Mouse (Mus musculus) inflammation-experienced regulatory T-cells, adult 6 months (primary cell): ENCODE results near the gene Timmdc1. TPM values are rescaled to one million over a fixed set of nuclear protein-coding genes. Genes with fewer than 3 reads are reported as not detected.

Source experiments
- ATAC-seq: one replicate; pipeline ENCODE4 v1.8.0; 2017
- polyA plus RNA-seq, 3 experiments: library from polyadenylated mRNA; unstranded; fragments of 100-300 nt; shearing (Covaris generic); gene quantifications; one replicate each; pipeline ENCODE4 v1.2.1; 2017

Timmdc1 gene
- polyA plus RNA-seq, 3 experiments from 2014 or later, result 10.1 to 18.5 (median 14.4) TPM

GRCm38 (mm10) chr16:38462161-38462560, 60.3 kb downstream of the Timmdc1 start:
- ATAC-seq, result no peak

DNA sequence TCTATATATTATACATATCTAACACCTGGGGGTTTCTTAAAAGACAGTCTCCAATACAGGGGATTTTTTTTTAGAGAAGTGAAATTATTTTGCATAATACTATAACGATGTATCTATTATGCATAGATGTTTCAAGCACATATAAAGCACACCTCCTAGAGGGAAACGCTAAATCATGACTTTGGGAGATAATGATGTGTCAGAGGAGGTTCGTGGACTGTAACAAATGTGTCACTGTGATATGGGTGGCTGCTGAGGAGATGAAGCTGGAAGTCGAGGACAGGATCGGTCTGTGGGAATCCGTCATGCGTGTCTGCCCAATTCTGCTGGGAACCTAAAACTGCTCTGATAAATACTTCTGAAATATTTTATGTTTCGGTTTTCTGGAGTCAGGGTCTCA, 60.7 kb downstream of the Timmdc1 start:
- no peak for ATAC-seq

- ATAC-seq, result no peak
These were observed 62.5 kb downstream of the Timmdc1 start for GRCm38 (mm10) chr16:38459990-38460389.

- ATAC-seq, result peak; percentile 60
These were observed 63.7 kb downstream of the Timmdc1 start for GRCm38 (mm10) chr16:38458600-38459280.

- no peak for ATAC-seq
These were observed 65.5 kb downstream of the Timmdc1 start for GRCm38 (mm10) chr16:38456812-38457567.

GRCm38 (mm10) chr16:38455511-38456418, 66.7 kb downstream of the Timmdc1 start, which contains the start of gene Cd80:
TSS of gene Cd80 (plus strand) at chr16:38455561.
- no peak for ATAC-seq

DNA sequence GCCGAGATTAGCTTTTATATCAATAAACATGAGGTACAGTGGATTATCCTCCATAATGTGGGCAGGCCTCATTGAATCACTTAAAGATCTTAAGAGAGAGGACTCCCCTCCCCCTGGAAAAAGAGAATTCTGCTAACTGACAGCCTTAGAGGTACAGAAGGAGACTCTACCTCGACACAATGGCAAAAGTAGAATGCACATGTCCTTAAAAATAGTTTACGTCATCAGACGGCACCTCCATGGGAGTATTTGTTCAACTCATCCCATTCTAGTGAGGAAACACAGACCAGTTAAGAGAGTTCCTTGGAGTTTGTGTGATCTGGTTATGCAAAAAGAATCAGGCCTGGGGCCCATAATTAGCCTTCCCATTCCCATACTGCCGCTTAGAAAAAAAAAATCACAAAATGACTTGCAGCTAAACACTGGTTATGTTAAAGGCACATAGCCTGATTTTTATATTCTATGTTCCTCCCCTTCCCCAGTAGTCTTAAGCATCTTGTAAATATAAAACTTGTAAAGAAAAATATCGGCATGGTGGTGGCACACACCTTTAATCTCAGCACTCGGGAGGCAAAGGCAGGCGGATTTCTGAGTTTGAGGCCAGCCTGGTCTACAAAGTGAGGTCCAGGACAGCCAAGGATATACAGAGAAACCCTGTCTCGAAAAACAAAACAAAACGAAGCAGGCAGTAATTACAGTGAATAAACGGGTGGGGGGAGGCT, 67.8 kb downstream of the Timmdc1 start:
- no peak for ATAC-seq

DNA sequence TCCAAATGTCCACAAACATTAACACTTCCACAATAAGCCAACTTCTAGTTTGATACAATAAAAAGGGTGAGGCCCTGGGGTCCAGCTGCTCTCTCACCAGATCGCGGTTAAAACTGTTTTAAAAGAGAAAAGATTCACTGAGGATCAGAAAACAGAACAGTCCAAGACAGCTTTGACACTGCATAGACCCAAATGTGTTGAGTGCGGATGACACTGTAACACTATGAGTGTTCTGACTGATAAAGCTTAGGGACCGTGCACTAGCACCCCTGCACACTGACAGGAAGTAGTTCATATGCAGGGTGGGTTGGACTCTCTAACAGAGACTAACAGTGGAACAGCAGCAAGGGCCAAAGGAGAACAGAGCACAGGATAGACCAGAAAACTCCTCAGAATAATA, 68.5 kb downstream of the Timmdc1 start:
- ATAC-seq, result no peak

- ATAC-seq, result no peak
These were observed 69.3 kb downstream of the Timmdc1 start for GRCm38 (mm10) chr16:38453203-38453553.

- peak; percentile 92 for ATAC-seq
These were observed 69.8 kb downstream of the Timmdc1 start, which contains the start of gene Adprh for GRCm38 (mm10) chr16:38452442-38453202. TSS of gene Adprh (minus strand) at chr16:38452703.

DNA sequence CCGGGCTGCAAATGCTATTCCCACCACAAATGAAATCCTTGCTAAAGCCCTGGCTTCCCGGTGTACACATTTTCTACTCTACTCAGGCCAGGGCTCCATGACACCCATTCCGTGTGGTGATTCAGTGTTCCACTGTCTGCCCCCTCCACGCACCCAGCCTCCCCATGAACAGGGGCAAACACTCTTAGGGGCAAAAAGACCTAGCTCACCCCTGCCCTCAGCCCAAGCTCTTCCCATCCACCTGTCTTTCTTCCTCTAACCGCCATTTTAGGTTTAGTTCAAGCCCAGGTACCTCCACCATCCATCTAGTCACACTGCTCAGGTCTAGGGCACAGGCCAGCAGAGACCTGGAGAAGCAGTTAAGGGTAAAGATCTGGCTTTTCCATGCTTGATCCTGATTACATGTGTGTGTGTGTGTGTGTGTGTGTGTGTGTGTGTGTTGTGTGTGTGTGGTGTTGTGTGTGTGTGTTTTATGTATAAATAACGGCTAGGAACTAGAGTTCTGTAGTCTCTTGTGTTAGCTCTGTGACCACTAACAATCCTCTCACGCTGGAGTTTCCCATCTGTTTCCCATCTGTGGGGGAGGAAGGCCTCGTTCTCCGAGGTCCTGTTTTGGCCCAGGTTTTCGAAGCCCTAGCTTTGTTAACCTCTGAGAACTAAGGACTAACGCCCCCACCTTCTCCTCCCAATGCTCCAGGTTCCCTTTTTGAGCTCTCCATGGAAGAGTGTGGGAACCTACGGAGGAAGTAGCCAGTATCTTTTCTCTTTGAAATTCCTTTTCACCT, 70.8 kb downstream of the Timmdc1 start:
- ATAC-seq, result no peak

GRCm38 (mm10) chr16:38450707-38451106, 71.8 kb downstream of the Timmdc1 start:
- ATAC-seq, result no peak

DNA sequence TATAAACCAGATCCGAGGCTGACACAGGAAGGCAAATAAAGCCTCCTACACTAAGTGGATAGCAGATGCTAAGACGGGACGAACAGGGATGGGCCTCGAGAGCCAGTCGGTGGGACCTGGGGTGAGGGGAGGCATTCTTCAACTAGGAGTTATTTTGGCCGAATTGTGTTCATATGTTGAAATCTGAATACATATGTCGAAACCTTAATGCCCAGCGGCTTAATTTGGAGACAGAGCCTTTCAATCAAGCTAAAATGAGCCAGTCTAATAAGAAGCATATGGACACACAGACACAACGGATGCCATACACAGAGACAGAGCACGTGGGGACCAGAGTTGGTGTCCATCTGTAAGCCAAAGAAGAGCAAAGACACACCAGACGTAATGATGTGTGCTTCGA, 74.0 kb downstream of the Timmdc1 start:
- ATAC-seq, result no peak

Other genes starting within 250 kb of the Timmdc1 start
- gene Nr1i2, start 227.8 kb downstream of the Timmdc1 start, polyA plus RNA-seq, result not detected
- gene Maats1, start 180.5 kb downstream of the Timmdc1 start, polyA plus RNA-seq, result under 1 TPM in 1 of 3 experiments, not detected in 2; 0.19 TPM
- 100 to 1,000 TPM; 213 to 395 (median 300) TPM for gene Cox17, start 175.7 kb downstream of the Timmdc1 start, polyA plus RNA-seq
- gene Gm21987, start 175.6 kb downstream of the Timmdc1 start, polyA plus RNA-seq, result not detected
- gene Popdc2, start 160.5 kb downstream of the Timmdc1 start, polyA plus RNA-seq, result 10 to 100 TPM in 1 of 3 experiments, 1 to 10 TPM in 1, under 1 TPM in 1; 0.95 to 10.3 (median 2.3) TPM
- gene Pla1a, start 89.5 kb downstream of the Timmdc1 start, polyA plus RNA-seq, result under 1 TPM in 1 of 3 experiments, not detected in 2; 0.30 TPM
- 10 to 100 TPM; 43.1 to 93.7 (median 71.8) TPM for gene Adprh, start 70.0 kb downstream of the Timmdc1 start, polyA plus RNA-seq
- 10 to 100 TPM in 1 of 3 experiments, 1 to 10 TPM in 2; 2.6 to 12.9 (median 3.8) TPM for gene Cd80, start 67.1 kb downstream of the Timmdc1 start, polyA plus RNA-seq
- gene Poglut1, start 27.6 kb upstream of the Timmdc1 start, polyA plus RNA-seq, result 10 to 100 TPM; 30.8 to 37.8 (median 37.2) TPM
- 10 to 100 TPM; 33.5 to 34.0 (median 33.6) TPM for gene Tmem39a, start 36.0 kb upstream of the Timmdc1 start, polyA plus RNA-seq
- gene Arhgap31, start 190.6 kb upstream of the Timmdc1 start, polyA plus RNA-seq, result 10 to 100 TPM; 16.4 to 26.3 (median 23.6) TPM
- gene B4galt4, start 219.6 kb upstream of the Timmdc1 start, polyA plus RNA-seq, result 10 to 100 TPM in 2 of 3 experiments, 1 to 10 TPM in 1; 7.1 to 14.7 (median 14.3) TPM